Mouse (Mus musculus) erythroblast, embryonic 14.5 days (primary cell): ENCODE results near the gene Gucy1a1.

ENCODE experiments used
- GATA1 ChIP-seq: IDR thresholded peaks from 2 replicates; pipeline ENCODE4 v1.6.1; 2012; ENCODE audit warnings: low read length, inconsistent platforms, mixed read lengths
- TAL1 ChIP-seq: IDR thresholded peaks from 3 replicates; pipeline ENCODE4 v1.6.1; 2012; ENCODE audit warnings: low read length, inconsistent platforms, mixed read lengths

GRCm38 (mm10) chr3:82043676-82044075, 101.9 kb downstream of the Gucy1a1 start:
- TF ChIP-seq GATA1: no peak
- no peak for TF ChIP-seq TAL1
